Mouse (Mus musculus) naive thymus-derived CD4-positive, alpha-beta T cell, adult 5 months (primary cell): Measurements from ENCODE around the gene Fgfrl1. TPM values are rescaled to one million over a fixed set of nuclear protein-coding genes. Genes with fewer than 3 reads are reported as not detected.

Experiments used
- polyA plus RNA-seq: library from polyadenylated mRNA; unstranded; fragments of 100-300 nt; shearing (Covaris generic); gene quantifications from one replicate; pipeline ENCODE4 v1.2.1, GENCODE M21; 2017

Gene Fgfrl1
- 6.1 TPM for polyA plus RNA-seq

GRCm38 (mm10) chr5:108692271-108692670 lies at the start of gene Fgfrl1:
Gene Fgfrl1 (plus strand): TSS chr5:108692382.

GRCm38 (mm10) chr5:108659698-108660631 lies 32.2 kb upstream of the Fgfrl1 start, which contains the start of gene Idua:
Gene Idua (plus strand): TSS chr5:108660331.

GRCm38 (mm10) chr5:108668977-108669936 lies 22.9 kb upstream of the Fgfrl1 start, which contains the start of gene Dgkq:
Gene Dgkq (minus strand): TSS chr5:108669672.

GRCm38 (mm10) chr5:108675251-108675816 lies 16.8 kb upstream of the Fgfrl1 start, which contains the start of gene Slc26a1:
Gene Slc26a1 (minus strand): TSS chr5:108675569.

Other genes with a start within 250 kb of the Fgfrl1 start
- not detected for gene Mfsd7a, start 243.5 kb upstream of the Fgfrl1 start, polyA plus RNA-seq
- 13.3 TPM for gene Pcgf3, start 231.2 kb upstream of the Fgfrl1 start, polyA plus RNA-seq
- gene Cplx1, start 142.4 kb upstream of the Fgfrl1 start, polyA plus RNA-seq, result not detected
- 210 TPM for gene Gak, start 62.6 kb upstream of the Fgfrl1 start, polyA plus RNA-seq
- gene Tmem175, start 62.6 kb upstream of the Fgfrl1 start, polyA plus RNA-seq, result 22.5 TPM
- 31.0 TPM for gene Idua, start 32.1 kb upstream of the Fgfrl1 start, polyA plus RNA-seq
- 24.7 TPM for gene Dgkq, start 22.7 kb upstream of the Fgfrl1 start, polyA plus RNA-seq
- 0.11 TPM for gene Slc26a1, start 16.8 kb upstream of the Fgfrl1 start, polyA plus RNA-seq
- gene Rnf212, start 82.6 kb downstream of the Fgfrl1 start, polyA plus RNA-seq, result not detected
- not detected for gene Tmed11, start 103.0 kb downstream of the Fgfrl1 start, polyA plus RNA-seq
- not detected for gene Vmn2r8, start 116.5 kb downstream of the Fgfrl1 start, polyA plus RNA-seq
- gene Vmn2r9, start 160.2 kb downstream of the Fgfrl1 start, polyA plus RNA-seq, result 0.05 TPM